Mouse (Mus musculus) thymus, adult 2 months (tissue): ENCODE data around the gene Iqcg. TPM values are rescaled to one million over a fixed set of nuclear protein-coding genes. Genes with fewer than 3 reads are reported as not detected.

Experiments used
- DNase-seq: peaks from one replicate; pipeline ENCODE4 v3.0.0; 2021
- H3K27ac ChIP-seq: fragments of 200-500 bp; 2 replicates; pipeline ENCODE4 v1.5.1; 2012; ENCODE audit warnings: low read length, control low read depth; ENCODE audit not compliant: control insufficient read depth, insufficient read depth
- H3K27me3 ChIP-seq: fragments of 200-500 bp; 2 replicates; pipeline ENCODE4 v1.6.1; 2012; ENCODE audit warnings: mild to moderate bottlenecking, low read length, moderate library complexity, mixed read lengths; ENCODE audit not compliant: control insufficient read depth, insufficient read depth
- H3K36me3 ChIP-seq: fragments of 200-500 bp; 2 replicates; pipeline ENCODE4 v1.6.1; 2012; ENCODE audit warnings: mild to moderate bottlenecking, low read length, moderate library complexity; ENCODE audit not compliant: control insufficient read depth, insufficient read depth
- H3K4me1 ChIP-seq: fragments of 200-500 bp; replicated peaks from 2 replicates; pipeline ENCODE4 v1.6.1; 2012; ENCODE audit warnings: low read length; ENCODE audit not compliant: control insufficient read depth, insufficient read depth
- H3K4me3 ChIP-seq: fragments of 200-500 bp; 2 replicates; pipeline ENCODE4 v1.5.1; 2012; ENCODE audit warnings: mild to moderate bottlenecking, low read length, control low read depth, moderate library complexity; ENCODE audit not compliant: control insufficient read depth, insufficient read depth
- CTCF ChIP-seq: fragments of 200-500 bp; IDR thresholded peaks from 2 replicates; pipeline ENCODE4 v1.5.1; 2012; ENCODE audit warnings: mild to moderate bottlenecking, control low read depth, low read length, moderate library complexity, borderline replicate concordance; ENCODE audit not compliant: control insufficient read depth, poor library complexity, insufficient read depth; ENCODE audit errors: extremely low read depth
- POLR2A ChIP-seq: fragments of 200-500 bp; IDR thresholded peaks from 2 replicates; pipeline ENCODE4 v1.6.1; 2012; ENCODE audit warnings: mild to moderate bottlenecking, low read length, control low read depth, moderate library complexity; ENCODE audit not compliant: control insufficient read depth, poor library complexity, insufficient read depth; ENCODE audit errors: extremely low read depth
- WGBS: fragments of 180-500 bp; shearing (Covaris S2); methylation state at CpG from one replicate; pipeline ENCODE4 v1.1.7; 2018; 5-methylcytosine and 5-hydroxymethylcytosine counted together
- polyA plus RNA-seq: library from polyadenylated mRNA; depleted of rRNA; stranded (reverse); fragments of >200 nt; gene quantifications from 2 replicates; pipeline ENCODE4 v1.2.3, GENCODE M21; 2012; rRNA removed

Iqcg gene
- polyA plus RNA-seq, result 0.12 and 0.14 TPM in 2 replicates

DNA sequence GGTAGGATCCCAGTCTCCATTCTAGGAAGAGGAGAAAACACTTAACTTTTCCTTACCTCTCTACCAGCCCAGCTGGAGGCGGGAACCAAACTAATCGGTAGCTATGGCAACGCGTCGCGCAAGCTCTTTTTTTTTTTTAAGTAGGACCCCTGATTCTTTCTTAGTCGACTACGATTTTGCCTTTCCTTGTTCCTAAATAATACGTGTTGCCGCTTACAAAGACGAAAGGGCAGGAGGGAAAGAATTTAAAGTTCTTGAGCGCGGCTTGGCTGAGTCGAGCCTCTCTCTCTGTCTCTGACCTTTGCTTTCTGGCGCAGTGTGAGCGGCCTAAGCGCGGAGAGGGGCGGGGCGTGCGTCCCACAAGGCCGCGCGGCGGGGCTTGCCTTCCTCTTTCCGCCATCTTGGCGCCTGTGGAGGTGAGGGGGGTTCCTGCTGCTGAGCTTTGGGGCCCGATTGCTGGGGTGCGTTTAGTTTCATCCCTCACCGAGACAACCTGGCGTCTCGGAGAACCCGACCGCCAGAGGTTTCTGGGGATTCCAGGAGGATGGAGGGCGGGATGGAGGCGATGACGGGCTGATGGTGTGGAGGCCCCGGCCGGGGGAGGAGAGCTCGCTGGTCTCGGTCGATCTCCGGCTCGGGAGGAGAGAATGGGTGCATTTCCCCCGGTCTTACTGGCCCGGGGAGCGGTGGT lies at the start of gene Iqcg, which contains the start of gene Rpl35a:
Iqcg (minus strand) TSS at position 124 of the 691 bp plus-strand sequence.
Rpl35a (plus strand) TSS at position 359 of the 691 bp plus-strand sequence.
- no peak for TF ChIP-seq CTCF
- TF ChIP-seq POLR2A, result peak; percentile 89
- Histone ChIP-seq H3K27ac (peak within 1 kb of the TSS; percentile 40), H3K27me3 (no peaks in the 10 kb centered on the region), H3K4me1 (peaks cover 10% of the 10 kb centered on the region), H3K4me3 (peak within 1 kb of the TSS; percentile 80), H3K36me3 (peaks cover 26% of the 10 kb centered on the region)
- under 1% methylated on average over 47 of the region's 47 CpGs for WGBS
- peak; percentile 85 for DNase-seq

DNA sequence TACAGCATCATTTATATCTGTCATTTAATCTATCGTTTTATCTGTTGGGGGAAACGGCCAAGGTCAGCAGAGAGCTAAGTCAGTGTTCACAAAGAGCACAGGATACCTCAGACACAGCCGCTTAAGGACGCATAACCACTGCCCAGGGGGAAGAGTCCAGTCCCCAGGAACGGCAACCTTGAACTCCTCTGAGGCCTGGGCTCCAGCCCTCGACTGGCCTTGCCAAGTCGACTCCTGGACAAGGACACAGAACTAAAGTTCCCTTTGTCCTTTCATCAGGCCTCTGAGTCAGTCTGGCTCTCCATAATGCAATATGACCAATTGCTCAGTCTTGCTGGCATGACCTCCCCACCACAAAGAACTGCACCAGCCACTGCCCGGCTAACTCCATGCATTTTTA lies 29.6 kb upstream of the Iqcg start:
- DNase-seq, result no peak
- H3K36me3 ChIP-seq, result no peaks in the 10 kb centered on the region
- 96% methylated on average over 8 of the region's 8 CpGs for WGBS
- no peak overlapping the region for H3K4me3 ChIP-seq
- H3K4me1 ChIP-seq, result no peaks in the 10 kb centered on the region
- H3K27ac ChIP-seq, result no peak overlapping the region
- no peak for TF ChIP-seq POLR2A
- TF ChIP-seq CTCF, result no peak
- H3K27me3 ChIP-seq, result no peaks in the 10 kb centered on the region

DNA sequence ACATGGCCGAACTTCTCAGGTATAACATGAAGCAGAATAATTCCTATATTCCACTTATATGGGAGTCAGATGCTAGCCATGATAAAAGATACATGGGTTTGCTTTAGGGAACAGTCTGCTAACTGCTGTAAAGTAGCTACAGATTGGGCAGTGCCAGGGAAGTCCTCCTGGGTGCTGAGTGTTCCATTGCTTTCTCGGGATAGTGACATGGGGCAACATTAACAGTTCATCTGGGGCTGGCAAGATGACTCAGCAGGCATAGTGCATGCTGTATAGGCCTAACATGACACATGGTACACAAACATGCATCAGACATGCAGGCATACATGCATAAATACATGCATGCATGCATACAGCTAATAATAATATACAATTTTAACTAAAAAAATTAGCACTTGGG lies 28.0 kb upstream of the Iqcg start:
- WGBS, result 100% methylated on average over 2 of the region's 2 CpGs
- DNase-seq, result no peak
- TF ChIP-seq POLR2A (no peak), CTCF (no peak)
- Histone ChIP-seq H3K4me3 (no peak overlapping the region), H3K36me3 (no peaks in the 10 kb centered on the region), H3K27ac (no peak overlapping the region), H3K27me3 (no peaks in the 10 kb centered on the region), H3K4me1 (no peaks in the 10 kb centered on the region)

DNA sequence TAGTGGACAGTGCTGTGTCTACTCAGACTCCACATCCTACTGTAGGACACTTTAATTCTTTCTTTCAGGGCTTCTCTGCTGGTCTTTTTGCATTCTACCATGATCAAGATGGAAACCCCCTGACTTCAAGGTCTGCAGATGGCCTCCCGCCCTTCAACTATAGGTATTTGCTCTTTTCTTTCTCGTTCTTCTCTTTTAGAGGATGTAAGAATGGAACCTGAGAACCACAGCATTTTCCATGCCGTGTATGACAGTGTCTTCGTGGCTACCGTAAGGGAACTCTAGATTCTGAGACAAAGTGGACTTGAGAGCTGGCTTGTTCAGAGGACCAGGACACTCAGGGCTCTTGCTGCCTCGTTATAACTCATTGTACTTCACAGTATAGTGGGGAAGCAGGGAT lies 26.9 kb upstream of the Iqcg start:
- H3K4me1 ChIP-seq, result 0 out of 2 replicates have a peak, but pooled peaks cover 1% of the 10 kb centered on the region
- no peak for DNase-seq
- 91% methylated on average over 6 of the region's 6 CpGs for WGBS
- TF ChIP-seq CTCF, result no peak
- TF ChIP-seq POLR2A, result no peak
- H3K27ac ChIP-seq, result no peak overlapping the region
- H3K27me3 ChIP-seq, result no peaks in the 10 kb centered on the region
- no peaks in the 10 kb centered on the region for H3K36me3 ChIP-seq
- no peak overlapping the region for H3K4me3 ChIP-seq

DNA sequence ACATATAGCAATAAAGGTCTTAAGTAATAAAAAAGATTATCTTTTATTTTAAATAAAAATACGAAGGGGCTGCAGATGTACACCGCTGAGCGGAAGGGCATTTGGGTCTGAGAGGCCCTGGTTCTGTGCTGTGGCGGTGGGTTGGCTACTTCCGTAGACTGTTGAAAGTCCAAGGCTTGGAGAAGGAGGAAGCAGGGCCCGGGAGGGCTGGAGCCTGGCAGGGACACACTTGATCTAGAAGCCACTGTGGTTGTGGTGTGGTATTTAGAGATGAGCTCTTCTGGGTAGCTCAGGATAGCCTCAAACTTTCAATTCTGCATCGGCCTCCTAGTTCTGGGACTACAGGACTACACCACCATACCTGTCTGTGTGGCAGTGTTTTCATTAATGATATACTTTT lies 24.0 kb upstream of the Iqcg start:
- TF ChIP-seq CTCF (no peak), POLR2A (no peak)
- H3K27me3 ChIP-seq, result no peaks in the 10 kb centered on the region
- 95% methylated on average over 7 of the region's 7 CpGs for WGBS
- H3K27ac ChIP-seq, result no peak overlapping the region
- H3K4me3 ChIP-seq, result no peak overlapping the region
- H3K36me3 ChIP-seq, result no peaks in the 10 kb centered on the region
- DNase-seq, result no peak
- peaks cover 16% of the 10 kb centered on the region for H3K4me1 ChIP-seq

DNA sequence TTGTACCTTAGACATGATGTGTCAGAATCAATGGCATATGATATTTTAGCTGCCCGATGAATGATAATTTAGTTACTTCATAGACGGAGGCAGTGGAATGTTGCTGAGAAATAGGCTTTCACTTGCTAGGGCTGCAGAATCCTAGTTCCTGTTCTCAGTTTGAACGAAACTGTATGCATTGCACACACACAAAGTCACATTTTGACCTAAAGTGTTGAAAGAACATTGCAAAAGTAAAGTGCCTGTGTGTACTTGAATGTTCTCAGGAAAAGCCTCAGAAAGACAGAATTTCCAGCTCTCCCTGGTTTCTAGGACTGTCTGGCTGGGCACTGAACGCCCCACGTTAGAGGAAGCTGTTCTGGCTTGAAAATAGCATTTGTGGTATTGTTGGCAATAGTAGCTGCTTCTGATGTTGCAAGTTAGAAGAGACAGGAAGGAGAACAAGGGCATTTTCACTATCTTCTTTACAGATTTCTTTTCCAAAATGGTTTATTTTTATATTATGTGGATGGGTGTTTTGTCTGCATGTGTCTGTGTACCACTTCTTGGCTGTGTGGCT lies 21.1 kb upstream of the Iqcg start:
- no peak for DNase-seq
- 37% methylated on average over 5 of the region's 5 CpGs for WGBS
- H3K4me3 ChIP-seq, result no peak overlapping the region
- H3K27ac ChIP-seq, result no peak overlapping the region
- peaks cover 19% of the 10 kb centered on the region for H3K4me1 ChIP-seq
- H3K27me3 ChIP-seq, result no peaks in the 10 kb centered on the region
- TF ChIP-seq CTCF (no peak), POLR2A (no peak)
- H3K36me3 ChIP-seq, result no peaks in the 10 kb centered on the region

DNA sequence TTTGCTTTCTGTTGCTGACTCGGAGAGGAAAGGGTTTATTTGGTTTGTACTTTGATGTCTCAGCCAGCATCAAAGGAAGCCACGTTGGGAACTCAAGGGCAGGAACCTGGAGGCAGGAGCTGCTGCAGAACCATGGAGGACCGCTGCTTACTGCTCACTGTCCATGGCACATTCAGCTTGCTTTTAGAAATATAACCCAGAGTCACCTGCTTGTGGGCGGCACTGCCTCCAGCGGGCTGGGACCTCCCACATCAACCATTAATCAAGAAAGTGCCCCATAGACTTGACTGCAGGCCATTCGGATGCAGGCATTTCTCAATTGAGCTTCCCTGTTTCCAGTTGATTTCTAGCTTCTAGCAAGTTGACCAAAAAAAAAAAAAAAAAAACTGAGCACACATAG lies 20.1 kb upstream of the Iqcg start:
- H3K36me3 ChIP-seq, result no peaks in the 10 kb centered on the region
- H3K27me3 ChIP-seq, result no peaks in the 10 kb centered on the region
- H3K4me1 ChIP-seq, result peaks cover 19% of the 10 kb centered on the region
- DNase-seq, result no peak
- TF ChIP-seq POLR2A, result no peak
- TF ChIP-seq CTCF, result no peak
- WGBS, result 55% methylated on average over 6 of the region's 6 CpGs
- no peak overlapping the region for H3K4me3 ChIP-seq
- peak overlapping the region; percentile 2; the same call in 1 of the 2 replicates for H3K27ac ChIP-seq
